Mouse (Mus musculus) kidney, adult 18-20 months (tissue): ENCODE data around the gene Gm20388.
"Not testable (repeated sequence)": the region's sequence is repeated elsewhere in the genome, so short reads cannot be mapped to it uniquely, and the experiment has no call there.

ENCODE experiments used
- DNase-seq: peaks from one replicate; pipeline ENCODE4 v3.0.0; 2021

Gm20388 gene

GRCm38 (mm10) chr8:121589205-121589726 is 1678.6 kb downstream of the Gm20388 start:
- no peak for DNase-seq

GRCm38 (mm10) chr8:121590203-121591177 is 1679.8 kb downstream of the Gm20388 start, which contains the start of gene Map1lc3b:
Gene Map1lc3b (plus strand): TSS chr8:121590361.
- peak; percentile 97 for DNase-seq

DNA sequence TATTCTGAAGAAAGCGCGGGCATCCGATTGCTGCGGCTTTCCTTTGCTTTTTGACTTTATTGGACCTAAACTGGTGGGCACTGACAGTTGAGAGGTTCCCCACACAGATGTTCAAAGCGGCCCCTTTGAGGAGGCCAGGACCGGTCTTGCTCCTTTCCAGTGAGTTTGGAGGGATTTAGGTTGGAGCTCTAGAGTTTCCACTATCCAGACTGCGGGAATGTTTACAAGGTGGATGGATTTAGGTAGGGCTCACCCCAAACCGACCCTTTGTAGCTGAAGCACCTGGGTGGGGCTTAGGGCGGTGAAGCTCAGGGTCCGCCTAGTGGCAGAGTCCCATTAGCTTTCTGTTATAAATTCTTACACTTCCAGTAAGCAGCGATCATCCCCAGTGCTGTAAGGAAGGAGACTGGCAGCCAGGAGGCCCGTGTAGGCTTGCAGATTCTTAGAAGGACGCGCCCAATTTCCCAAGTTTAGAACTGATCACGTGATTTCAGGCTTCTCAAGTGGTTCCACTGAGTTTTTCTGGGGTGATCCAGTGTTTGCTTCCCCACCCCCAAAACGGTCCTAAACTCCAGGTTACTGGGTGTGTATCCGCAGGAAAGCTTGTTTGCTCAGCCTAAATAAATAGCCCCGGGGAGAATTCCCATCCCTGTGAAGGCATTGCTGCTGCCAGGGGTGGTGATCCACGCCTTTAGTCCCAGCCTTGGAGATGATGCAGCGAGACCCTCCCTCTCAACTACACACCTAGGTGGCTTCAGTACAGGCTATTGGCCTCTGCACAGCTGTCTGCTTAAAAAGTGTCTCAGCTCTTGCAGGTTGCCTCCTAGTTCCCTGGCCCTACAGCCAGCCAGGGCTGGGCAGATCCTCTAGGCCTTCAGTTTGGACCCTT is 1680.8 kb downstream of the Gm20388 start:
- peak; percentile 56 for DNase-seq

- no peak for DNase-seq
Observed at GRCm38 (mm10) chr8:121593293-121593692, 1682.7 kb downstream of the Gm20388 start.

GRCm38 (mm10) chr8:121593983-121594382 is 1683.3 kb downstream of the Gm20388 start:
- DNase-seq, result peak; percentile 42

DNA sequence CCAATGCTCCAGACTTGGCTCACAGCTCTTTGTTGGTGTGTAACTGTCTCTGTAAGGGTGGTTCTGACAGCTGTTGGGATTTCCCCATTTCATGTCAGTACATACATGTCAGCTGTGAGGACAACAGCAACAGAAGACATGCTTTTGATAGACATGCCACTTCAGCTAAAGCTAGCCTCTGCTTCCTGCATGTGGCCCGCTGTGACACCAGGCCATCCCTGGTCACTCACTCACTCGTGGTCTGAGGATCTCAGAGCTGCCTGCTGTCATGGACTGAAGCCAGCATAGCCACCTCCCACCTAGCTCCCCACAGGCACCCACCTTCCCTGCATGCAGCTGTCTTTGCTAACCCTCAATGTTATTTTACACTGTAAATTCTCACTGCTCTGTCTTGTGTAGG is 1686.9 kb downstream of the Gm20388 start:
- DNase-seq, result not testable (repeated sequence)

DNA sequence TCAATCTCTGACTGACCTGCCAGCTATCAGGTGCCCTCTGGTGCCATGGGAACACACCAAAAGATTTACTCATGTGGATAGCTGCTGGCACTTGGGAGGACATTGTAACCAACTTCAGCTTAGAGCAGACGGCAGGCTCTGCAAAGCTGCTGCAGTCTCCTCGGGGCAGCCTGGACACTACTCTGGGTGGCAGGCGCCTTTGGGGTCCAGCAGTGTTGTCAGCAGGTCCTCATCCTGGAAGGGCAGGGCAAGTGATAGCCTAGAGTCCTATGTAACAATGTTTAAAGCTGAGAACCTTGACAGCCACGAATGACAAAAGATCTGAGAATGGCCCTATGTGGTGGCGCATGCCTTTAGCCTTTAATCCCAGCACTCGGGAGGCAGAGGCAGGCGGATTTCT is 1687.5 kb downstream of the Gm20388 start:
- DNase-seq, result no peak

- DNase-seq, result peak; percentile 86
Observed at GRCm38 (mm10) chr8:121598892-121599291, 1688.3 kb downstream of the Gm20388 start.

- DNase-seq, result no peak
Observed at GRCm38 (mm10) chr8:121599842-121600241, 1689.2 kb downstream of the Gm20388 start.

DNA sequence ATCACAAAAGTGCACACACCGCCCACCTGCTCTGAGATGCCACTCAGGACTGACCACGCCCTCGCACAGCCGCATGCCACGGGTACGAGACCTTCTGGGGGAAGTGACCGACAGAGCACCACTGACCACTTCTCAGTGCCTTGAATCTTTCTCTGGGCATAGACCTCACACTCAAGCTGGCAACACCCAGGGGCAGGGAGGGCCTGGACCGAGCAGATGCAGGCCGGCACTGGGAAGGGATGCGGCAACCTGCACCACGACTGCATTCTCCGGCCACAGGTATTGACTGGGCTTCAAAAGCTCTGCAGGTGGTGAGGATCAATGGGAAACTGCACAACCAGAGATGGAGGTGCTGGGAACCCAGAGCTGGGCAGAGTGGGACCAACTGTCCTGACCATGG is 1691.8 kb downstream of the Gm20388 start:
- no peak for DNase-seq

GRCm38 (mm10) chr8:121602860-121603259 is 1692.2 kb downstream of the Gm20388 start:
- peak; percentile 80 for DNase-seq

- no peak for DNase-seq
Observed at GRCm38 (mm10) chr8:121603801-121604200, 1693.2 kb downstream of the Gm20388 start.

GRCm38 (mm10) chr8:121607661-121608060 is 1697.0 kb downstream of the Gm20388 start:
- peak; percentile 39 for DNase-seq

DNA sequence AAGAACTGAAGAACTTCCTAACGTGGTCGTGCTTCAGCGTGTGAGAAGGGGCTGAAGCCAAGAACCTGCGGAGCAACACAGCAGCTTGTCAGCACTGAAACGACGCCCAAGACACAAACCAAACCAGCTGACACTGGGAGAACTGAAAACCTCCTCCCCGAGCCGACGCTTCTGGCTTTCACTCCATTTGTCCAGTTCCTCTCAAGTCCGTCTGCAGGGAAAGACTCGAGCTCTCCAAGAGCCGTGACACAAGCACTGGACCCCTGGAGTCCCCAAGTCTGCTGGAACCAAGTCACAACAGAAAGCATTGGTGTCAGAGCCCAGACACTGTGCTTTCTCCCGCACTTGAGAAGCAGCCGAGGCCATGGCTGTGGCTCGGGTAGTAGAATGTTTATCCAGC is 1698.6 kb downstream of the Gm20388 start:
- no peak for DNase-seq

GRCm38 (mm10) chr8:121609916-121610315 is 1699.3 kb downstream of the Gm20388 start:
- no peak for DNase-seq

DNA sequence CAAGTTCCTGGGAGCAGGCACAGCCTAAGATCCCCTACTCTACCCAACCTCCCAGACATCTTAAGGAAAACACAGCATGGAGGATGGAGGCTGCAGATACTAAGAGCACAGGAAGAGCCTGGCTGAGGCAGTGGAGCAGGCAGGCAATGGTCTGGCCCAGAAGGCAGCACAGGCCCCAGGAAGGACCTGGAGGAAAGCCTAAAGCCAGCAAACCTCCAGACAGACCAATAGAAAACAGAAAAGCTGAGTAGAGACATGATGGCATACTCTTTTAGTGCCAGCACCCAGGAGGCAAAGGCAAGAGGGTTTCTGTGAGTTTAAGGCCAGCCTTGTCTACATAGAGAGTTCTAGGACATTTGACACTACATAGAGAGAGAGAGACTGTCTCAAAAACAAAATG is 1702.8 kb downstream of the Gm20388 start:
- DNase-seq, result no peak

GRCm38 (mm10) chr8:121619401-121619995 is 1708.9 kb downstream of the Gm20388 start:
- DNase-seq, result peak; percentile 75

GRCm38 (mm10) chr8:121620801-121621516 is 1710.3 kb downstream of the Gm20388 start:
- peak; percentile 80 for DNase-seq

GRCm38 (mm10) chr8:121621879-121622278 is 1711.2 kb downstream of the Gm20388 start:
- no peak for DNase-seq

DNA sequence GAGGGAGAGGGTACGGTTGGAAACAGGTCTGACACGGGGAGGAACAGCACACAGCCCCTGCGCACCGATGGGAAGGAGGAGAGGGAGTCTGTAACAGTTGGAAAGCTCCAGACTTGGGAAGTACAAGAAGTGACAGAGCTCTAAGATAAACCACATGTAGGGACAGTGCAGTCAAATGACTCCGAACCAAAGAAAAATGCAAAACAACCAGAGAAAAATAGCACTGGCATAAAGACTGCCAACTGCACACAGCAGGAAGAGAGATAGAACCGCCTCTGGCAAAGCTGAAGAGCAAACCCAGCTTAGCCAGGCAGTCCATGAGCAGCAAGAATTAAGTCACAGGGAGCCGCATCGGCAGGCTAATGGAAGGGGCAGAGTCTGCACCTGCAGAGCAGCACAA is 1712.4 kb downstream of the Gm20388 start:
- no peak for DNase-seq

DNA sequence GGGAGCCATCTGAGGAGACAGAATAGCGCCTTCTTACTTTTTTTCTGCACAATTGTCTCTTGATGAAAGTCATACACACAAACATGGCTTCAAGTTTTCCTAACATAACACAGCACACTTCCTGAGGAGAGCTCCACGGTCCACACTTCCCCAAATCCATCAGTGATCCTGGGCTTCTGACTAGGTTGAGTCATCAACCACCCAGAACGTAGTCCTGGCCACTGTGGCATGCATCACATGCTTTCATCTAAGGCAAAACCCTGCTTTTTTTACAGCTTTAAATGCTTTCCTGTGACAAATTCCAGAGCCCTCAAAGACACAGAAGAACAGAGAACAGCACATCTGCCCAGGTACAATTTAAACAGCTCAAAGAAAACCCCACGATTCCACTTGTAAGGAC is 1718.0 kb downstream of the Gm20388 start:
- DNase-seq, result no peak

DNA sequence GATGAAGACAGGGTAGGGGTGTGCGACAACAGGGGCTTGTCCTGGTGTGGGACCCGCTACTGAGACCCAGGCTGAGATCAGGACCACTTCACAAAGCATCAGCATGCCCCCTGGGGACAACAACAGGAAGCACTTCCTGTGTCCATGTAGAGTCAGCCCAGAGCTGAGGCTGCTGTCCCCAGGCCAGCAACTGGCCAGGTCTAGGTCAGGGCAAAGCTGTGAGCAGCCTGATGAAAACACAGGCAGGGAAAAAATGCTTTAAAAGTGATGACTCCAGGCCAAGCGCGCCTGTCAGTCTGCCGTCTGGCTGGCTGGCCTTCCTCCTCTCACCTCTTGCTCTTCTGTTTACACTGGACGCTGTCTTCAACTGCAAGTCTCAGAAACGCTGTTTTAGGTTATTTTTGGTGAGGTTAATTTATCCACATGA is 1721.0 kb downstream of the Gm20388 start:
- peak; percentile 53 for DNase-seq
